Mouse (Mus musculus) small intestine, adult 2 months (tissue): ENCODE measurements around the gene Cmtm2a.

Experiments
- CTCF ChIP-seq: fragments of 200-500 bp; IDR thresholded peaks from 2 replicates; pipeline ENCODE4 v1.5.1; 2012; ENCODE audit warnings: low read depth, mild to moderate bottlenecking, control low read depth, inconsistent platforms, low read length, moderate library complexity, mixed read lengths; ENCODE audit not compliant: insufficient replicate concordance, insufficient read length; ENCODE audit errors: extremely low read depth
- POLR2A ChIP-seq: fragments of 200-500 bp; IDR thresholded peaks from 2 replicates; pipeline ENCODE4 v1.6.1; 2012; ENCODE audit warnings: low read depth, mild to moderate bottlenecking, control low read depth, inconsistent platforms, low read length, moderate library complexity

GRCm38 (mm10) chr8:104268368-104268767, 24.6 kb downstream of the Cmtm2a start:
- TF ChIP-seq POLR2A (no peak), CTCF (no peak)
